Mouse (Mus musculus) embryonic fibroblast, embryonic 13.5 days (primary cell): ENCODE measurements around the gene Yju2.

Source experiments
- CTCF ChIP-seq: IDR thresholded peaks from 2 replicates; pipeline ENCODE4 v1.5.1; 2011; ENCODE audit warnings: mild to moderate bottlenecking, control low read depth, low read length, moderate library complexity, borderline replicate concordance; ENCODE audit not compliant: insufficient read depth
- POLR2A ChIP-seq: IDR thresholded peaks from 2 replicates; pipeline ENCODE4 v1.6.1; 2011; ENCODE audit warnings: low read depth, mild to moderate bottlenecking, control low read depth, low read length, moderate library complexity

DNA sequence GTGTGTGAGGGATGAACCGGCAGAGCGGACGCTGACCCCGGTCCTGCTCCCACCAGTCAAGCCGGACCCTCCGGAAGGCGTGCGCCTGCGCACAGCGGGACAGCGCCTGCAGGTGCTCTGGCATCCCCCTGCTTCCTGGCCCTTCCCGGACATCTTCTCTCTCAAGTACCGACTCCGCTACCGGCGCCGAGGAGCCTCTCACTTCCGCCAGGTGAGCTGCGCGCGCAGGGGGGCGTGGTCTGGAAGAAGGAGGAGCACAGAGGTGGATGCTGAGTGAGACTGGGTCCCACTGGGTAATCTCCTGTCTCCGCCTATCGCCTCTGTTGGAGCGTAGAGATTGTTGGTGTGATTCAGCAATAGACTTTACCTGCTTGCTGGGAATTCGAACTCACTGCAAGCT is 2.8 kb upstream of the Yju2 start:
- TF ChIP-seq CTCF = no peak
- TF ChIP-seq POLR2A = no peak
